Mouse (Mus musculus): ENCODE data around the gene Bicd2. TPM values are rescaled to one million over a fixed set of nuclear protein-coding genes. Genes with fewer than 3 reads are reported as not detected.

The Bicd2 gene
- total RNA-seq, 1 experiment = 25.5 TPM

DNA sequence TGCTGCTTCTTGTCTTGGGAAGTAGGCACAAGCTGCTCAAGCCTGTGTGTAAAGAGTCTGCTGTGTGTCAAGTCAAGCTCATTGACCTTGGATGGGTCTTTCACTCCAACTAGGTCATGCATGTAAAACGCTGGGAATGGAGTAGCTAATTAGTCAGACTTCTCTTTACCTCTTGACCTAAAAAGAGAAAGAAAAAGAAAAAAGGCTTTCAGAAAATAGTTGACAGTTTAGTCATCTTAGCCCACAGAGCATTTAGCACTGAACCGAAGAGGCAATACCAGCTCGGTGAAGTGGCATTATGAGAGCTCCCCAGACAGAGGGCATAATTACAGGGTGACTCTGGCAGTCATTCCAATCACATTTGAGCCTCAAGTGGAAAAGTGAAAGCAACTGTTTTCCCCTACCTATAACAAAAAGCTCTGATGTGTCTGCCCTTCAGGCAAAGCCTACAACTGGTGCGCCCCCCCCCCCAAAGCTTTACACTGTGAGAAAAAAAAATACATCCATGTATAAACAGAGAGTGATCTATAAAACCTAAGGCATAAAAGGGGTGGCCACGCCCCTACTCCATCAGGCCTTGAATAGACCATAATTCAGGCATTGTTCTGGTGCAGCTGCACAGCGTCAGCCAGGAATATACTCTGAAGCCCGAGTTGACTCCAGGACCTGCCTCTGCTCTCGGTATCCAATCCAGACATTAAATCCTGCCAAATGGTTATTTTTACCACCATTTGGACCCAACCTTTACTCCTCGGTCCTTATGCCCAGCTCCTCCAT is 24.8 kb upstream of the Bicd2 start:
- TF ChIP-seq HCFC1 (IDR thresholded peaks at IDR 0.05; ENCODE audit: borderline replicate concordance, insufficient read depth, low read length) = no peak
- TF ChIP-seq CHD2 (IDR thresholded peaks at IDR 0.05; ENCODE audit: low read depth, low read length) = no peak
- no peak for TF ChIP-seq MAFK (IDR thresholded peaks at IDR 0.05; ENCODE audit: insufficient read depth, low read depth, low read length)
- TF ChIP-seq ZC3H11A (IDR thresholded peaks at IDR 0.05; ENCODE audit: borderline replicate concordance, low read depth, low read length) = no peak
- no peak for TF ChIP-seq ZNF384 (IDR thresholded peaks at IDR 0.05; ENCODE audit: low read depth, low read length)
- in situ Hi-C loops (cut with MboI; ENCODE audit: low sequenced_read_pairs in 2 of 2, unreplicated experiment in 2 of 2) = no loop called here
- no peak for DNase-seq (ENCODE audit: low read depth, low spot score)
- H3K9ac ChIP-seq (ENCODE audit: insufficient read depth, low read depth, low read length, poor library complexity, severe bottlenecking) = no peak overlapping the region
- no peaks in the 10 kb centered on the region for H3K36me3 ChIP-seq (ENCODE audit: control insufficient read depth, insufficient read depth, low read length, poor library complexity, severe bottlenecking)
- no peak overlapping the region for H3K4me3 ChIP-seq (ENCODE audit: insufficient read depth in 1 of 2, low read depth in 1 of 2, low read length in 2 of 2, poor library complexity in 1 of 2, severe bottlenecking in 1 of 2)
- H3K4me1 ChIP-seq (ENCODE audit: control insufficient read depth in 2 of 2, insufficient read depth in 2 of 2, low read length in 2 of 2, poor library complexity in 1 of 2) = 0 out of 4 replicates have a peak, but pooled peaks cover 0 to 2% of the 10 kb centered on the region in 2 experiments
- H3K9me3 ChIP-seq (ENCODE audit: control insufficient read depth, insufficient read depth, low read depth, low read length) = no peaks in the 10 kb centered on the region
- no peak overlapping the region for H3K27ac ChIP-seq (ENCODE audit: insufficient read depth, low read depth, low read length, poor library complexity, severe bottlenecking)

DNA sequence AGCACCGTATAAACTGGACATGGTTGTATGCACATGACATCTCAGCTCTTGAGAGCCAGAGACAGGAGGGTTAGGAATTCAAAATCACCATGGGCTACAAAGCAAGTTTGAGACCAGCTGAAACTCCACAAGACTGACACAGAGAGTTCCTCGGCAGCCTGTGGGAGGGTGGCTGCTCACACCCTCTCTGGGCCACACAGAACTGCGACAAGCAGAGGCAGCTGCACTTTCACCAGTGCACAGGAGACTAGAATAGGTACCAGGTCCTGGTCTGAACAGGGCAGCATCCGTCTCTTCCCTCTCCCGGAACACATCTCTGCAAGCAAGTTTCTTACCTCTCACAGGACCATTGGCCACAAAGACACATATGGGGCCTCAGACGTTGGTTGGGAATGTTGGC is 23.9 kb upstream of the Bicd2 start:
- DNase-seq (ENCODE audit: low read depth, low spot score) = no peak
- in situ Hi-C loops (cut with MboI; ENCODE audit: low sequenced_read_pairs in 2 of 2, unreplicated experiment in 2 of 2) = no loop called here
- no peak for TF ChIP-seq HCFC1 (IDR thresholded peaks at IDR 0.05; ENCODE audit: borderline replicate concordance, insufficient read depth, low read length)
- TF ChIP-seq CHD2 (IDR thresholded peaks at IDR 0.05; ENCODE audit: low read depth, low read length) = no peak
- no peak for TF ChIP-seq MAFK (IDR thresholded peaks at IDR 0.05; ENCODE audit: insufficient read depth, low read depth, low read length)
- no peak for TF ChIP-seq ZNF384 (IDR thresholded peaks at IDR 0.05; ENCODE audit: low read depth, low read length)
- TF ChIP-seq ZC3H11A (IDR thresholded peaks at IDR 0.05; ENCODE audit: borderline replicate concordance, low read depth, low read length) = no peak
- Histone ChIP-seq H3K4me1 (ENCODE audit: control insufficient read depth in 2 of 2, insufficient read depth in 2 of 2, low read length in 2 of 2, poor library complexity in 1 of 2) (0 out of 4 replicates have a peak, but pooled peaks cover 0 to 2% of the 10 kb centered on the region in 2 experiments), H3K36me3 (ENCODE audit: control insufficient read depth, insufficient read depth, low read length, poor library complexity, severe bottlenecking) (no peaks in the 10 kb centered on the region), H3K9me3 (ENCODE audit: control insufficient read depth, insufficient read depth, low read depth, low read length) (no peaks in the 10 kb centered on the region), H3K4me3 (ENCODE audit: insufficient read depth in 1 of 2, low read depth in 1 of 2, low read length in 2 of 2, poor library complexity in 1 of 2, severe bottlenecking in 1 of 2) (no peak overlapping the region), H3K9ac (ENCODE audit: insufficient read depth, low read depth, low read length, poor library complexity, severe bottlenecking) (no peak overlapping the region), H3K27ac (ENCODE audit: insufficient read depth, low read depth, low read length, poor library complexity, severe bottlenecking) (no peak overlapping the region)

DNA sequence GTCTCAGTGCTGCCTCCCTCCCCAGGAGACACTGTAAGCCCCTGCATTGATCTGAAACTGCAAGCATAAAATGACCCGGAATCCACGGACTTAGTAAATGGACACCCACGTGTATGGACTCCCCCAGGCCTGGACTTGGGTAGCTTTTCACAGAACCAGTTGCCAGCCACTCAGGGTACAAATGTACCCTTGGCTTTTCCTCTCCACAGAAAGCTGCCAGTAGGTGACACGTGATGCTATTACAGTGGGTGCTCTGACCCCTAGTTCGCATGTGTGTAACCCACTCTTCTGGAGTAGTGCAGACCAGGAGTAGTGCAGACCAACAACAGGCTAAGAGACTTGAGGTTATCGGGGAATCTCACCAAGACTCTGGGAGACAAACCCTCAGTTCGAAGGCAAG is 23.5 kb upstream of the Bicd2 start:
- Histone ChIP-seq H3K4me1 (ENCODE audit: control insufficient read depth in 2 of 2, insufficient read depth in 2 of 2, low read length in 2 of 2, poor library complexity in 1 of 2) (0 out of 4 replicates have a peak, but pooled peaks cover 0 to 2% of the 10 kb centered on the region in 2 experiments), H3K4me3 (ENCODE audit: insufficient read depth in 1 of 2, low read depth in 1 of 2, low read length in 2 of 2, poor library complexity in 1 of 2, severe bottlenecking in 1 of 2) (no peak overlapping the region), H3K36me3 (ENCODE audit: control insufficient read depth, insufficient read depth, low read length, poor library complexity, severe bottlenecking) (no peaks in the 10 kb centered on the region), H3K27ac (ENCODE audit: insufficient read depth, low read depth, low read length, poor library complexity, severe bottlenecking) (no peak overlapping the region), H3K9ac (ENCODE audit: insufficient read depth, low read depth, low read length, poor library complexity, severe bottlenecking) (no peak overlapping the region), H3K9me3 (ENCODE audit: control insufficient read depth, insufficient read depth, low read depth, low read length) (no peaks in the 10 kb centered on the region)
- TF ChIP-seq ZNF384 (IDR thresholded peaks at IDR 0.05; ENCODE audit: low read depth, low read length) (no peak), CHD2 (IDR thresholded peaks at IDR 0.05; ENCODE audit: low read depth, low read length) (no peak), MAFK (IDR thresholded peaks at IDR 0.05; ENCODE audit: insufficient read depth, low read depth, low read length) (no peak), HCFC1 (IDR thresholded peaks at IDR 0.05; ENCODE audit: borderline replicate concordance, insufficient read depth, low read length) (no peak), ZC3H11A (IDR thresholded peaks at IDR 0.05; ENCODE audit: borderline replicate concordance, low read depth, low read length) (no peak)
- DNase-seq (ENCODE audit: low read depth, low spot score) = no peak
- in situ Hi-C loops (cut with MboI; ENCODE audit: low sequenced_read_pairs in 2 of 2, unreplicated experiment in 2 of 2) = no loop called here

GRCm38 (mm10) chr13:49320040-49320439 is 21.3 kb upstream of the Bicd2 start, which contains the start of gene Fgd3:
TSS of gene Fgd3 (minus strand) at chr13:49320311.
- Histone ChIP-seq H3K9ac (ENCODE audit: insufficient read depth, low read depth, low read length, poor library complexity, severe bottlenecking) (no peak within 1 kb of the TSS), H3K4me1 (ENCODE audit: control insufficient read depth in 2 of 2, insufficient read depth in 2 of 2, low read length in 2 of 2, poor library complexity in 1 of 2) (0 out of 4 replicates have a peak, but pooled peaks cover 0 to 2% of the 10 kb centered on the region in 2 experiments), H3K27ac (ENCODE audit: insufficient read depth, low read depth, low read length, poor library complexity, severe bottlenecking) (no peak within 1 kb of the TSS), H3K36me3 (ENCODE audit: control insufficient read depth, insufficient read depth, low read length, poor library complexity, severe bottlenecking) (no peaks in the 10 kb centered on the region), H3K4me3 (ENCODE audit: insufficient read depth in 1 of 2, low read depth in 1 of 2, low read length in 2 of 2, poor library complexity in 1 of 2, severe bottlenecking in 1 of 2) (no peak within 1 kb of the TSS), H3K9me3 (ENCODE audit: control insufficient read depth, insufficient read depth, low read depth, low read length) (no peaks in the 10 kb centered on the region)
- in situ Hi-C loops (cut with MboI; ENCODE audit: low sequenced_read_pairs in 2 of 2, unreplicated experiment in 2 of 2) = no loop called here
- DNase-seq (ENCODE audit: low read depth, low spot score) = no peak
- TF ChIP-seq CHD2 (IDR thresholded peaks at IDR 0.05; ENCODE audit: low read depth, low read length) = no peak
- TF ChIP-seq ZC3H11A (IDR thresholded peaks at IDR 0.05; ENCODE audit: borderline replicate concordance, low read depth, low read length) = no peak
- TF ChIP-seq ZNF384 (IDR thresholded peaks at IDR 0.05; ENCODE audit: low read depth, low read length) = no peak
- no peak for TF ChIP-seq MAFK (IDR thresholded peaks at IDR 0.05; ENCODE audit: insufficient read depth, low read depth, low read length)
- TF ChIP-seq HCFC1 (IDR thresholded peaks at IDR 0.05; ENCODE audit: borderline replicate concordance, insufficient read depth, low read length) = no peak
